Mouse (Mus musculus): ENCODE measurements at regions not wholly inside any gene's neighbourhood (a gene's known extent, or its start where the extent isn't known, plus 50 kb on each side); places are given as distances from the start of the nearest gene placed in this dataset.

DNA sequence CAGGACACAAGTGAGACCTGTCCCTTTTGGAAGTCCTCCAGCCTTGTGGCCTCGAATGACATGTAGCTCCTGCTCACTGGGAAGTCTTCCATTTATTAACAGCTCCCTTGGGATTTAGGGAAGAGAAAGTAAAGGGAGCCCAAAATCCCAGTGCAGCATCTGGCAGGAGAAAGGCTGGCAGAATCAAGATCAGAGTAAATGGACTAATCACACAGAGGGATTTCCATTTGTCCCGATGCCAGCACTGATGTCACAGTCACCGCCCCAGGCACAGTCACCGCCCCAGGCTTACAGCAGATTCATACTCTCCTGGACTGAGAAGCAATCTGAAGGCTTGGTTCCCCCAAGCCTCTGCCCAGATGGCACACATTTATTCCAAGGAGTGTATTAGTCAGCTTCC, 116.0 kb downstream of the Sec23ip start:
- no peak for TF ChIP-seq POLR2A (IDR thresholded peaks at IDR 0.05; ENCODE audit: borderline replicate concordance, extremely low read depth, low read depth, low read length)
- no peak for TF ChIP-seq CTCF (IDR thresholded peaks at IDR 0.05; ENCODE audit: insufficient read depth, low read length)
